Mouse (Mus musculus): ENCODE results near the gene Apba1. TPM values are rescaled to one million over a fixed set of nuclear protein-coding genes. Genes with fewer than 3 reads are reported as not detected.

The Apba1 gene
- total RNA-seq, 1 experiment = 0.22 TPM

- H3K4me1 ChIP-seq (ENCODE audit: control insufficient read depth in 2 of 2, insufficient read depth in 2 of 2, low read length in 2 of 2, poor library complexity in 1 of 2) = peaks cover 2% of the 10 kb centered on the region in 2 experiments; a peak in 1 of 4 replicates
- peak; percentile 9 for DNase-seq (ENCODE audit: low read depth, low spot score)
- no peak for TF ChIP-seq CHD2 (IDR thresholded peaks at IDR 0.05; ENCODE audit: low read depth, low read length)
- TF ChIP-seq ZC3H11A (IDR thresholded peaks at IDR 0.05; ENCODE audit: borderline replicate concordance, low read depth, low read length) = no peak
- TF ChIP-seq ZNF384 (IDR thresholded peaks at IDR 0.05; ENCODE audit: low read depth, low read length) = no peak
- TF ChIP-seq MAFK (IDR thresholded peaks at IDR 0.05; ENCODE audit: insufficient read depth, low read depth, low read length) = no peak
- TF ChIP-seq HCFC1 (IDR thresholded peaks at IDR 0.05; ENCODE audit: borderline replicate concordance, insufficient read depth, low read length) = no peak
- H3K27ac ChIP-seq (ENCODE audit: insufficient read depth, low read depth, low read length, poor library complexity, severe bottlenecking) = no peak overlapping the region
- H3K9ac ChIP-seq (ENCODE audit: insufficient read depth, low read depth, low read length, poor library complexity, severe bottlenecking) = no peak overlapping the region; the same call in 1 of the 2 replicates
- peak overlapping the region; percentile 72 to 74 for H3K4me3 ChIP-seq (ENCODE audit: insufficient read depth in 1 of 2, low read depth in 1 of 2, low read length in 2 of 2, poor library complexity in 1 of 2, severe bottlenecking in 1 of 2)
- H3K36me3 ChIP-seq (ENCODE audit: control insufficient read depth, insufficient read depth, low read length, poor library complexity, severe bottlenecking) = no peaks in the 10 kb centered on the region
- H3K9me3 ChIP-seq (ENCODE audit: control insufficient read depth, insufficient read depth, low read depth, low read length) = no peaks in the 10 kb centered on the region
- in situ Hi-C loops (cut with MboI; ENCODE audit: low sequenced_read_pairs in 2 of 2, unreplicated experiment in 2 of 2) = no loop called here
These were observed 747 bp downstream of the Apba1 start for GRCm38 (mm10) chr19:23759322-23759945.

- no peak for DNase-seq (ENCODE audit: low read depth, low spot score)
- Histone ChIP-seq H3K27ac (ENCODE audit: insufficient read depth, low read depth, low read length, poor library complexity, severe bottlenecking) (no peak overlapping the region), H3K4me1 (ENCODE audit: control insufficient read depth in 2 of 2, insufficient read depth in 2 of 2, low read length in 2 of 2, poor library complexity in 1 of 2) (no peaks in the 10 kb centered on the region), H3K9me3 (ENCODE audit: control insufficient read depth, insufficient read depth, low read depth, low read length) (no peaks in the 10 kb centered on the region), H3K9ac (ENCODE audit: insufficient read depth, low read depth, low read length, poor library complexity, severe bottlenecking) (no peak overlapping the region), H3K4me3 (ENCODE audit: insufficient read depth in 1 of 2, low read depth in 1 of 2, low read length in 2 of 2, poor library complexity in 1 of 2, severe bottlenecking in 1 of 2) (no peak overlapping the region), H3K36me3 (ENCODE audit: control insufficient read depth, insufficient read depth, low read length, poor library complexity, severe bottlenecking) (no peaks in the 10 kb centered on the region)
- no peak for TF ChIP-seq ZNF384 (IDR thresholded peaks at IDR 0.05; ENCODE audit: low read depth, low read length)
- TF ChIP-seq HCFC1 (IDR thresholded peaks at IDR 0.05; ENCODE audit: borderline replicate concordance, insufficient read depth, low read length) = no peak
- TF ChIP-seq MAFK (IDR thresholded peaks at IDR 0.05; ENCODE audit: insufficient read depth, low read depth, low read length) = no peak
- TF ChIP-seq ZC3H11A (IDR thresholded peaks at IDR 0.05; ENCODE audit: borderline replicate concordance, low read depth, low read length) = no peak
- TF ChIP-seq CHD2 (IDR thresholded peaks at IDR 0.05; ENCODE audit: low read depth, low read length) = no peak
- in situ Hi-C loops (cut with MboI; ENCODE audit: low sequenced_read_pairs in 2 of 2, unreplicated experiment in 2 of 2) = no loop called here
These were observed 4.7 kb downstream of the Apba1 start for GRCm38 (mm10) chr19:23763371-23763770.

GRCm38 (mm10) chr19:23764051-23764450 is 5.4 kb downstream of the Apba1 start:
- Histone ChIP-seq H3K4me1 (ENCODE audit: control insufficient read depth in 2 of 2, insufficient read depth in 2 of 2, low read length in 2 of 2, poor library complexity in 1 of 2) (no peaks in the 10 kb centered on the region), H3K27ac (ENCODE audit: insufficient read depth, low read depth, low read length, poor library complexity, severe bottlenecking) (no peak overlapping the region), H3K36me3 (ENCODE audit: control insufficient read depth, insufficient read depth, low read length, poor library complexity, severe bottlenecking) (no peaks in the 10 kb centered on the region), H3K9ac (ENCODE audit: insufficient read depth, low read depth, low read length, poor library complexity, severe bottlenecking) (no peak overlapping the region), H3K9me3 (ENCODE audit: control insufficient read depth, insufficient read depth, low read depth, low read length) (no peaks in the 10 kb centered on the region), H3K4me3 (ENCODE audit: insufficient read depth in 1 of 2, low read depth in 1 of 2, low read length in 2 of 2, poor library complexity in 1 of 2, severe bottlenecking in 1 of 2) (no peak overlapping the region)
- in situ Hi-C loops (cut with MboI; ENCODE audit: low sequenced_read_pairs in 2 of 2, unreplicated experiment in 2 of 2) = no loop called here
- TF ChIP-seq MAFK (IDR thresholded peaks at IDR 0.05; ENCODE audit: insufficient read depth, low read depth, low read length) (no peak), ZNF384 (IDR thresholded peaks at IDR 0.05; ENCODE audit: low read depth, low read length) (no peak), ZC3H11A (IDR thresholded peaks at IDR 0.05; ENCODE audit: borderline replicate concordance, low read depth, low read length) (no peak), HCFC1 (IDR thresholded peaks at IDR 0.05; ENCODE audit: borderline replicate concordance, insufficient read depth, low read length) (no peak), CHD2 (IDR thresholded peaks at IDR 0.05; ENCODE audit: low read depth, low read length) (no peak)
- DNase-seq (ENCODE audit: low read depth, low spot score) = no peak

- H3K27ac ChIP-seq (ENCODE audit: insufficient read depth, low read depth, low read length, poor library complexity, severe bottlenecking) = no peak overlapping the region
- no peaks in the 10 kb centered on the region for H3K36me3 ChIP-seq (ENCODE audit: control insufficient read depth, insufficient read depth, low read length, poor library complexity, severe bottlenecking)
- no peaks in the 10 kb centered on the region for H3K4me1 ChIP-seq (ENCODE audit: control insufficient read depth in 2 of 2, insufficient read depth in 2 of 2, low read length in 2 of 2, poor library complexity in 1 of 2)
- DNase-seq (ENCODE audit: low read depth, low spot score) = no peak
- in situ Hi-C loops (cut with MboI; ENCODE audit: low sequenced_read_pairs in 2 of 2, unreplicated experiment in 2 of 2) = no loop called here
- H3K4me3 ChIP-seq (ENCODE audit: insufficient read depth in 1 of 2, low read depth in 1 of 2, low read length in 2 of 2, poor library complexity in 1 of 2, severe bottlenecking in 1 of 2) = no peak overlapping the region
- no peak overlapping the region for H3K9ac ChIP-seq (ENCODE audit: insufficient read depth, low read depth, low read length, poor library complexity, severe bottlenecking)
- TF ChIP-seq ZNF384 (IDR thresholded peaks at IDR 0.05; ENCODE audit: low read depth, low read length) (no peak), CHD2 (IDR thresholded peaks at IDR 0.05; ENCODE audit: low read depth, low read length) (no peak), HCFC1 (IDR thresholded peaks at IDR 0.05; ENCODE audit: borderline replicate concordance, insufficient read depth, low read length) (no peak), MAFK (IDR thresholded peaks at IDR 0.05; ENCODE audit: insufficient read depth, low read depth, low read length) (no peak), ZC3H11A (IDR thresholded peaks at IDR 0.05; ENCODE audit: borderline replicate concordance, low read depth, low read length) (no peak)
- H3K9me3 ChIP-seq (ENCODE audit: control insufficient read depth, insufficient read depth, low read depth, low read length) = no peaks in the 10 kb centered on the region
These were observed 10.2 kb downstream of the Apba1 start for GRCm38 (mm10) chr19:23768864-23769263.

All from ES-E14 (cell line).